8 mouse cellular contexts compared by ENCODE assay signal in the genomic region with DNA sequence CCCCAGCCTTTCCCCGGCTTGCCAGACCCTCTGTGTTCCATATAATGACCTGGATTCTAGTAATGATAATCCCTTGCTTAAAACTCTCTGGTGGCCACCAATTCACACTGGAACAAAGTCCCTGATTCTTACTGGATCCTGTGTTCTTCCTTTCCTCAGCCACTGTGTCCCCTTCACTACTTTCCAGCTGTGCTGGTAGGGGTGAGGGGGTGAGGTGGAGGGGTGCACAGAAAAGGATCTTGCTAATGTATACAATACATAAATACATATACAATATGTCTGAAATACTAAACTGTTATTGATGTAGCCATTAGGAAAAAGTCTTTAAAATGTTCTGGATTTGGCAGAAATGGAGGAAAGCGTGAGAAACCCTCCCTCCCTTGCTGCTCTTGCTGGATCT. TPM values are rescaled to one million over a fixed set of nuclear protein-coding genes. Genes with fewer than 3 reads are reported as not detected.
DNase-seq lines count a peak whose midpoint lies in the region; ATAC-seq and TF ChIP-seq lines count a peak whose summit lies in the region.

No protein-coding gene starts in this region.

- DNase-seq in kidney, postnatal 10 days, result no peak
- DNase-seq in embryonic facial prominence, embryonic 10.5 days (ENCODE audit: low spot score), result no peak
- no peak for DNase-seq in intestine, embryonic 14.5 days (ENCODE audit: low spot score)
- DNase-seq in kidney, adult 18-20 months, result no peak

- H3K4me2 ChIP-seq in kidney, embryonic 15.5 days, result peak overlapping the region; percentile 72
- 0 out of 2 replicates have a peak overlapping the region, but pooled peaks have one; percentile 64 for H3K4me2 ChIP-seq in intestine, embryonic 14.5 days (ENCODE audit: low read length)
- H3K4me2 ChIP-seq in myocyte (ENCODE audit: low read depth), result peak overlapping the region; percentile 91

- H3K79me2 ChIP-seq in myocyte (ENCODE audit: control insufficient read depth, insufficient read depth), result peaks cover 11% of the 10 kb centered on the region

- H3K9me3 ChIP-seq in kidney, embryonic 15.5 days (replicated peaks), result peaks cover 10% of the 10 kb centered on the region; the same call in 1 of the 2 replicates
- H3K9me3 ChIP-seq in embryonic facial prominence, embryonic 10.5 days, result peaks cover 10% of the 10 kb centered on the region
- peaks cover 9% of the 10 kb centered on the region for H3K9me3 ChIP-seq in intestine, embryonic 14.5 days (ENCODE audit: control insufficient read depth, low read length)

- peaks cover 16% of the 10 kb centered on the region for H3K4me1 ChIP-seq in kidney, embryonic 15.5 days
- H3K4me1 ChIP-seq in embryonic facial prominence, embryonic 10.5 days, result peaks cover 18% of the 10 kb centered on the region
- peaks cover 6% of the 10 kb centered on the region; the same call in 1 of the 2 replicates for H3K4me1 ChIP-seq in intestine, embryonic 14.5 days (replicated peaks; ENCODE audit: control insufficient read depth, insufficient read depth, low read length)

- H3K36me3 ChIP-seq in kidney, embryonic 15.5 days, result peaks cover 50% of the 10 kb centered on the region
- peaks cover 68% of the 10 kb centered on the region for H3K36me3 ChIP-seq in embryonic facial prominence, embryonic 10.5 days (replicated peaks)
- H3K36me3 ChIP-seq in intestine, embryonic 14.5 days (ENCODE audit: control insufficient read depth, insufficient read depth, low read length), result peaks cover 39% of the 10 kb centered on the region
- H3K36me3 ChIP-seq in myocyte (ENCODE audit: control insufficient read depth, insufficient read depth), result no peaks in the 10 kb centered on the region

- H3K4me3 ChIP-seq in kidney, embryonic 15.5 days (replicated peaks), result peak overlapping the region; percentile 72; the same call in 1 of the 2 replicates
- peak overlapping the region; percentile 77 for H3K4me3 ChIP-seq in embryonic facial prominence, embryonic 10.5 days
- no peak overlapping the region for H3K4me3 ChIP-seq in intestine, embryonic 14.5 days (ENCODE audit: low read depth, low read length)
- peak overlapping the region; percentile 69 for H3K4me3 ChIP-seq in myocyte

- H3K27me3 ChIP-seq in kidney, embryonic 15.5 days, result no peaks in the 10 kb centered on the region
- no peaks in the 10 kb centered on the region for H3K27me3 ChIP-seq in embryonic facial prominence, embryonic 10.5 days (replicated peaks; ENCODE audit: low read depth, poor library complexity, severe bottlenecking)
- H3K27me3 ChIP-seq in intestine, embryonic 14.5 days (replicated peaks; ENCODE audit: control insufficient read depth, insufficient read depth, low read length), result no peaks in the 10 kb centered on the region
- no peaks in the 10 kb centered on the region for H3K27me3 ChIP-seq in myocyte (ENCODE audit: control insufficient read depth, insufficient read depth, insufficient read length)

- H3K9ac ChIP-seq in kidney, embryonic 15.5 days, result no peak overlapping the region
- no peak overlapping the region for H3K9ac ChIP-seq in intestine, embryonic 14.5 days (ENCODE audit: low read length)

- no peak for TF ChIP-seq POLR2A in myocyte (IDR thresholded peaks at IDR 0.05; ENCODE audit: insufficient read length, low read depth)

- ATAC-seq in kidney, embryonic 15.5 days (replicated peaks; ENCODE audit: low FRiP score), result no peak
- ATAC-seq in intestine, embryonic 14.5 days (replicated peaks; ENCODE audit: low FRiP score, low TSS enrichment, low read depth), result no peak
- no peak for ATAC-seq in megakaryocyte progenitor cell, adult 5-6 weeks (replicated peaks; ENCODE audit: poor library complexity)
- ATAC-seq in granulocyte monocyte progenitor cell, adult 5-6 weeks (replicated peaks; ENCODE audit: poor library complexity, severe bottlenecking), result no peak

- H3K27ac ChIP-seq in kidney, embryonic 15.5 days, result no peak overlapping the region
- H3K27ac ChIP-seq in embryonic facial prominence, embryonic 10.5 days (replicated peaks), result peak overlapping the region; percentile 90
- H3K27ac ChIP-seq in intestine, embryonic 14.5 days (ENCODE audit: low read depth), result no peak overlapping the region

- WGBS in kidney, embryonic 15.5 days, result 96% methylated on average over 2 of the region's 2 CpGs
- WGBS in embryonic facial prominence, embryonic 10.5 days, result 94% methylated on average over 2 of the region's 2 CpGs
- WGBS in intestine, embryonic 14.5 days, result 92% methylated on average over 2 of the region's 2 CpGs

- H3ac ChIP-seq in myocyte (ENCODE audit: control insufficient read depth, insufficient read length), result peak overlapping the region; percentile 74

TF ChIP-seq in myocyte, 11 proteins besides CTCF, POLR2A, EP300 and RAD21:
- no peak for TF ChIP-seq SRF (IDR thresholded peaks at IDR 0.05; ENCODE audit: control insufficient read depth, insufficient read length, low read depth)
- no peak for TF ChIP-seq MAX (IDR thresholded peaks at IDR 0.05; ENCODE audit: low read depth)
- TF ChIP-seq USF1 (IDR thresholded peaks at IDR 0.05; ENCODE audit: low read depth), result no peak
- TF ChIP-seq MYOG (IDR thresholded peaks at IDR 0.05; ENCODE audit: control insufficient read depth in 1 of 3, insufficient read depth in 1 of 3, insufficient read length in 2 of 3, low read depth in 2 of 3), result no peak
- no peak for TF ChIP-seq TCF3 (IDR thresholded peaks at IDR 0.05; ENCODE audit: insufficient read length, low read depth)
- no peak for TF ChIP-seq CEBPB (IDR thresholded peaks at IDR 0.05; ENCODE audit: insufficient read depth, poor library complexity, severe bottlenecking)
- TF ChIP-seq E2F4 (IDR thresholded peaks at IDR 0.05; ENCODE audit: insufficient read depth), result no peak
- TF ChIP-seq MYOD1 (IDR thresholded peaks at IDR 0.05; ENCODE audit: control insufficient read depth in 1 of 3, insufficient read length in 2 of 3, low read depth in 2 of 3), result no peak
- TF ChIP-seq POLR2AphosphoS2 (IDR thresholded peaks at IDR 0.05; ENCODE audit: insufficient read length, low read depth), result no peak
- no peak for TF ChIP-seq TCF12 (IDR thresholded peaks at IDR 0.05; ENCODE audit: insufficient read depth, poor library complexity, severe bottlenecking)
- TF ChIP-seq REST (IDR thresholded peaks at IDR 0.05; ENCODE audit: insufficient read depth, insufficient read length), result no peak

RNA-seq across cellular contexts. Expression of a gene that starts 1.3 kb away (rescaled TPM):
- polyA plus RNA-seq in kidney, embryonic 15.5 days (2015; fragmentation: Nextera tagmentation; extraction: Ambion mirVana), result 22.9 and 26.8 TPM in 2 replicates
- polyA plus RNA-seq in embryonic facial prominence, embryonic 10.5 days (2016; fragmentation: Nextera tagmentation; extraction: Ambion mirVana), result 25.6 and 29.0 TPM in 2 replicates
- polyA plus RNA-seq in intestine, embryonic 14.5 days (2014; fragmentation: Nextera tagmentation; extraction: Ambion mirVana), result 28.7 and 31.3 TPM in 2 replicates
- polyA plus RNA-seq in myocyte (2012; fragmentation: generic; extraction: Trizol), result 36.8 TPM
- total RNA-seq in megakaryocyte progenitor cell, adult 5-6 weeks (2015), result 15.7 and 19.4 TPM in 2 replicates
- 16.8 and 17.8 TPM in 2 replicates for total RNA-seq in megakaryocyte progenitor cell, adult 5-6 weeks (2017)
- total RNA-seq in granulocyte monocyte progenitor cell, adult 5-6 weeks (2014; fragmentation: Nextera tagmentation), result 18.4 and 18.6 TPM in 2 replicates
- 17.4 and 22.2 TPM in 2 replicates for total RNA-seq in granulocyte monocyte progenitor cell, adult 5-6 weeks (2017)

RNA-seq across cellular contexts. Expression of a gene that starts 30.0 kb away (rescaled TPM):
- polyA plus RNA-seq in kidney, embryonic 15.5 days (2015; fragmentation: Nextera tagmentation; extraction: Ambion mirVana), result 33.1 and 36.1 TPM in 2 replicates
- polyA plus RNA-seq in embryonic facial prominence, embryonic 10.5 days (2016; fragmentation: Nextera tagmentation; extraction: Ambion mirVana), result 48.7 and 48.9 TPM in 2 replicates
- 23.2 and 31.7 TPM in 2 replicates for polyA plus RNA-seq in intestine, embryonic 14.5 days (2014; fragmentation: Nextera tagmentation; extraction: Ambion mirVana)
- polyA plus RNA-seq in myocyte (2012; fragmentation: generic; extraction: Trizol), result 15.6 TPM
- total RNA-seq in megakaryocyte progenitor cell, adult 5-6 weeks (2015), result 19.9 and 24.2 TPM in 2 replicates
- 40.6 and 42.3 TPM in 2 replicates for total RNA-seq in megakaryocyte progenitor cell, adult 5-6 weeks (2017)
- 43.2 and 56.1 TPM in 2 replicates for total RNA-seq in granulocyte monocyte progenitor cell, adult 5-6 weeks (2014; fragmentation: Nextera tagmentation)
- 47.1 and 49.7 TPM in 2 replicates for total RNA-seq in granulocyte monocyte progenitor cell, adult 5-6 weeks (2017)
